Mouse (Mus musculus) midbrain, embryonic 16.5 days (tissue): ENCODE measurements around the gene Slc15a2. TPM values are rescaled to one million over a fixed set of nuclear protein-coding genes. Genes with fewer than 3 reads are reported as not detected.

Source experiments
- microRNA-seq: library from miRNA; unstranded; fragments of <30 nt; microRNA quantifications from one replicate; pipeline ENCODE4, GENCODE M21; 2017
- polyA plus RNA-seq: library from polyadenylated mRNA; unstranded; fragments of >200 nt; fragmentation: Nextera tagmentation; extraction: Ambion mirVana; gene quantifications from 2 replicates; pipeline ENCODE4 v1.2.1, GENCODE M21; 2015

Slc15a2 gene
- polyA plus RNA-seq, 1 experiment from 2014 or later = 12.5 TPM

Small RNA genes lying within 50 kb of the gene (microRNA-seq; reads per million reads assigned to microRNA genes)
- gene Gm22617 = not detected

Other genes with a start within 250 kb of the Slc15a2 start
- 0.20 and 0.59 TPM in 2 replicates for gene Casr, start 222.8 kb downstream of the Slc15a2 start, polyA plus RNA-seq
- gene Cd86, start 118.9 kb downstream of the Slc15a2 start, polyA plus RNA-seq = 1.1 and 1.7 TPM in 2 replicates
- 0.48 and 0.64 TPM in 2 replicates for gene Ildr1, start 91.0 kb downstream of the Slc15a2 start, polyA plus RNA-seq
- gene Iqcb1, start 43.4 kb upstream of the Slc15a2 start, polyA plus RNA-seq = 60.6 and 65.1 TPM in 2 replicates
- gene Eaf2, start 90.0 kb upstream of the Slc15a2 start, polyA plus RNA-seq = 0.66 and 0.72 TPM in 2 replicates
- gene Golgb1, start 90.2 kb upstream of the Slc15a2 start, polyA plus RNA-seq = 75.2 and 81.9 TPM in 2 replicates
- 1.8 and 2.5 TPM in 2 replicates for gene Hcls1, start 150.0 kb upstream of the Slc15a2 start, polyA plus RNA-seq
- gene Fbxo40, start 205.5 kb upstream of the Slc15a2 start, polyA plus RNA-seq = 0.04 TPM in 1 of 2 replicates, not detected in the other
- 2.3 and 2.9 TPM in 2 replicates for gene Polq, start 226.8 kb upstream of the Slc15a2 start, polyA plus RNA-seq